Mouse (Mus musculus): Measurements from ENCODE around the gene Rnase13. TPM values are rescaled to one million over a fixed set of nuclear protein-coding genes. Genes with fewer than 3 reads are reported as not detected.

Rnase13 gene
- polyA plus RNA-seq, 1 experiment from 2014 or later = not detected

GRCm38 (mm10) chr14:51892191-51892939 is 30.2 kb downstream of the Rnase13 start, which contains the start of gene Slc39a2:
Gene Slc39a2, plus strand, starts transcription at chr14:51892889.
- ATAC-seq (ENCODE audit: low FRiP score) = no peak
- DNase-seq (ENCODE audit: low spot score) = no peak
- no peak within 1 kb of the TSS for H3K27ac ChIP-seq
- no peaks in the 10 kb centered on the region for H3K4me1 ChIP-seq (replicated peaks; ENCODE audit: control insufficient read depth, insufficient read depth, low read length)
- no peaks in the 10 kb centered on the region for H3K27me3 ChIP-seq (ENCODE audit: control insufficient read depth, insufficient read depth, low read length)
- H3K36me3 ChIP-seq (replicated peaks; ENCODE audit: control insufficient read depth, insufficient read depth) = peaks cover 88% of the 10 kb centered on the region
- no peaks in the 10 kb centered on the region for H3K9me3 ChIP-seq (ENCODE audit: control insufficient read depth, low read length)
- H3K4me3 ChIP-seq (replicated peaks; ENCODE audit: low read length) = no peak within 1 kb of the TSS
- H3K4me2 ChIP-seq (replicated peaks) = no peak within 1 kb of the TSS
- WGBS = 93% methylated on average over 9 of the region's 9 CpGs
- H3K9ac ChIP-seq = no peak within 1 kb of the TSS

GRCm38 (mm10) chr14:51889833-51890232 is 32.7 kb downstream of the Rnase13 start:
- WGBS = 85% methylated on average over 6 of the region's 6 CpGs
- Histone ChIP-seq H3K4me3 (replicated peaks; ENCODE audit: low read length) (no peak overlapping the region), H3K36me3 (replicated peaks; ENCODE audit: control insufficient read depth, insufficient read depth) (peaks cover 80% of the 10 kb centered on the region), H3K4me1 (replicated peaks; ENCODE audit: control insufficient read depth, insufficient read depth, low read length) (peaks cover 10% of the 10 kb centered on the region), H3K9me3 (ENCODE audit: control insufficient read depth, low read length) (no peaks in the 10 kb centered on the region), H3K9ac (no peak overlapping the region), H3K4me2 (replicated peaks) (no peak overlapping the region), H3K27me3 (ENCODE audit: control insufficient read depth, insufficient read depth, low read length) (no peaks in the 10 kb centered on the region), H3K27ac (no peak overlapping the region)
- ATAC-seq (ENCODE audit: low FRiP score) (no peak), DNase-seq (ENCODE audit: low spot score) (no peak)

GRCm38 (mm10) chr14:51886051-51886450 is 36.5 kb downstream of the Rnase13 start:
- Histone ChIP-seq H3K4me3 (replicated peaks; ENCODE audit: low read length) (peak overlapping the region; percentile 73; the same call in 1 of the 2 replicates), H3K27ac (no peak overlapping the region), H3K9ac (peak overlapping the region; percentile 82; the same call in 1 of the 2 replicates), H3K27me3 (ENCODE audit: control insufficient read depth, insufficient read depth, low read length) (no peaks in the 10 kb centered on the region), H3K4me1 (replicated peaks; ENCODE audit: control insufficient read depth, insufficient read depth, low read length) (peaks cover 10% of the 10 kb centered on the region), H3K9me3 (ENCODE audit: control insufficient read depth, low read length) (no peaks in the 10 kb centered on the region), H3K36me3 (replicated peaks; ENCODE audit: control insufficient read depth, insufficient read depth) (peaks cover 46% of the 10 kb centered on the region), H3K4me2 (replicated peaks) (peak overlapping the region; percentile 75)
- DNase-seq (ENCODE audit: low spot score) = no peak
- 47% methylated on average over 6 of the region's 6 CpGs for WGBS
- ATAC-seq (ENCODE audit: low FRiP score) = no peak

GRCm38 (mm10) chr14:51884598-51885331 is 37.8 kb downstream of the Rnase13 start, which contains the start of gene Mettl17:
Gene Mettl17, plus strand, starts transcription at chr14:51884842.
- Histone ChIP-seq H3K36me3 (replicated peaks; ENCODE audit: control insufficient read depth, insufficient read depth) (peaks cover 34% of the 10 kb centered on the region), H3K4me3 (replicated peaks; ENCODE audit: low read length) (peak within 1 kb of the TSS; percentile 73), H3K4me1 (replicated peaks; ENCODE audit: control insufficient read depth, insufficient read depth, low read length) (peaks cover 10% of the 10 kb centered on the region), H3K9ac (peak within 1 kb of the TSS; percentile 82), H3K4me2 (replicated peaks) (peak within 1 kb of the TSS; percentile 75), H3K27ac (peak within 1 kb of the TSS; percentile 79), H3K9me3 (ENCODE audit: control insufficient read depth, low read length) (no peaks in the 10 kb centered on the region), H3K27me3 (ENCODE audit: control insufficient read depth, insufficient read depth, low read length) (no peaks in the 10 kb centered on the region)
- ATAC-seq (ENCODE audit: low FRiP score) = peak; percentile 99
- WGBS = under 1% methylated on average over 43 of the region's 43 CpGs
- peak; percentile 96 for DNase-seq (ENCODE audit: low spot score)

GRCm38 (mm10) chr14:51884031-51884544 is 38.5 kb downstream of the Rnase13 start:
- peak; percentile 6; the same call in 1 of the 2 replicates for ATAC-seq (ENCODE audit: low FRiP score)
- WGBS = 1% methylated on average over 14 of the region's 14 CpGs

DNA sequence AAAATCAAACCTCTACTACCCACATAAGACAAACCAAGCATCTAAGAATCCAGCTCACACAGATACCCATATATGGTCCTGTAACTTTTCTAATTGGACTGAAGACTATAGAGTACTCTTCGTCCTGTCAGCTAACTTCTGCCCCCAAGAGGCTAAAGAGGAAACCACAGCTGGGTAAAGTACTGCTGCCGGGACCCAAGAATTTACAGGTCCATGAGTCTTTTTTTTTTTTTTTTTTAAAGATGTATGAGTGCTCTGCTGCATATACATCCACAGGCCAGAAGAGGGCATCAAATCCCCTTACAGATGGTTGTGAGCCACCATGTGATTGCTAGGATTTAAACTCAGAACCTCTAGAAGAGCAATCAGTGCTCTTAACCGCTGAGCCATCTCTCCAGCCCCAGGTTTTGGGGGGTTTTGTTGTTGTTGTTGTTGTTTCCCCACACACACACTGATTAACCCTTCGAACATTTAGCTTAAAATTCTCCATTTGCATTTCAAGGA is 39.0 kb downstream of the Rnase13 start:
- Histone ChIP-seq H3K4me2 (replicated peaks) (peak overlapping the region; percentile 75), H3K27ac (peak overlapping the region; percentile 75), H3K9me3 (ENCODE audit: control insufficient read depth, low read length) (no peaks in the 10 kb centered on the region), H3K27me3 (ENCODE audit: control insufficient read depth, insufficient read depth, low read length) (no peaks in the 10 kb centered on the region), H3K4me1 (replicated peaks; ENCODE audit: control insufficient read depth, insufficient read depth, low read length) (peaks cover 10% of the 10 kb centered on the region), H3K36me3 (replicated peaks; ENCODE audit: control insufficient read depth, insufficient read depth) (peaks cover 22% of the 10 kb centered on the region), H3K9ac (peak overlapping the region; percentile 38), H3K4me3 (replicated peaks; ENCODE audit: low read length) (peak overlapping the region; percentile 73)
- peak; percentile 71 for DNase-seq (ENCODE audit: low spot score)
- WGBS = under 1% methylated on average over 4 of the region's 4 CpGs
- peak; percentile 22; the same call in 1 of the 2 replicates for ATAC-seq (ENCODE audit: low FRiP score)

More at GRCm38 (mm10) chr14:51884031-51884544, 38.5 kb downstream of the Rnase13 start:
- Histone ChIP-seq H3K4me2 (replicated peaks) (peak overlapping the region; percentile 75), H3K9ac (peak overlapping the region; percentile 38), H3K4me3 (replicated peaks; ENCODE audit: low read length) (peak overlapping the region; percentile 73), H3K36me3 (replicated peaks; ENCODE audit: control insufficient read depth, insufficient read depth) (peaks cover 27% of the 10 kb centered on the region), H3K4me1 (replicated peaks; ENCODE audit: control insufficient read depth, insufficient read depth, low read length) (peaks cover 10% of the 10 kb centered on the region), H3K27me3 (ENCODE audit: control insufficient read depth, insufficient read depth, low read length) (no peaks in the 10 kb centered on the region), H3K27ac (peak overlapping the region; percentile 75), H3K9me3 (ENCODE audit: control insufficient read depth, low read length) (no peaks in the 10 kb centered on the region)
- DNase-seq (ENCODE audit: low spot score) = peak; percentile 58

- DNase-seq (ENCODE audit: low spot score) (no peak), ATAC-seq (ENCODE audit: low FRiP score) (no peak)
- Histone ChIP-seq H3K4me3 (replicated peaks; ENCODE audit: low read length) (no peak overlapping the region), H3K36me3 (replicated peaks; ENCODE audit: control insufficient read depth, insufficient read depth) (no peaks in the 10 kb centered on the region), H3K27me3 (ENCODE audit: control insufficient read depth, insufficient read depth, low read length) (no peaks in the 10 kb centered on the region), H3K9me3 (ENCODE audit: control insufficient read depth, low read length) (no peaks in the 10 kb centered on the region), H3K27ac (no peak overlapping the region), H3K9ac (no peak overlapping the region), H3K4me2 (replicated peaks) (no peak overlapping the region), H3K4me1 (replicated peaks; ENCODE audit: control insufficient read depth, insufficient read depth, low read length) (no peaks in the 10 kb centered on the region)
- 86% methylated on average over 3 of the region's 3 CpGs for WGBS
These were observed 45.1 kb downstream of the Rnase13 start for GRCm38 (mm10) chr14:51877517-51877916.

DNA sequence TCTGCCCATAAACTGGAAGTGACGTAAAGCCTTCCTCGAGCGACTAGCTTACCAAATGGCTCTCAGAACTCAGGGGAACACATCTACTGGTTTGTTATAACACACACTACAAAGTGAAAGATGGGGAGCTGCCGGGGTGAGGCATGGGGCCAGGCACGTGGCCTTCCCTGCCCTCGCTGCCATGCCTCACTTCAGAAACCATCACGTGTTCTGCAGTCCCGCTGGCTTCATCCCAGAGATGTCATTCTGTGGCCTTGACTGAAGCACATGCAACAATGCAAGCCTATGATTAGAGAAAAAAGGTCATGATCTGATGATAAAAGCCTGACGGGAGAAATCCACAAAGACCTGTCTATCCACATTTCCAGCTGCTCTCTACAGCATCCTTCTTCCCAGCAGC is 50.8 kb downstream of the Rnase13 start:
- ATAC-seq (ENCODE audit: low FRiP score) (no peak), DNase-seq (ENCODE audit: low spot score) (no peak)
- no peak overlapping the region for H3K4me2 ChIP-seq (replicated peaks)
- H3K9me3 ChIP-seq (ENCODE audit: control insufficient read depth, low read length) = no peaks in the 10 kb centered on the region
- H3K9ac ChIP-seq = no peak overlapping the region
- 77% methylated on average over 9 of the region's 9 CpGs for WGBS
- H3K4me1 ChIP-seq (replicated peaks; ENCODE audit: control insufficient read depth, insufficient read depth, low read length) = no peaks in the 10 kb centered on the region
- no peak overlapping the region for H3K4me3 ChIP-seq (replicated peaks; ENCODE audit: low read length)
- no peaks in the 10 kb centered on the region for H3K36me3 ChIP-seq (replicated peaks; ENCODE audit: control insufficient read depth, insufficient read depth)
- H3K27ac ChIP-seq = no peak overlapping the region
- no peaks in the 10 kb centered on the region for H3K27me3 ChIP-seq (ENCODE audit: control insufficient read depth, insufficient read depth, low read length)

Data from hindbrain, embryonic 14.5 days (tissue).